In genomic region chr5:96267017-96267702, GRCm38 (mm10) we compare ENCODE assay signal across 7 mouse cellular contexts. TPM values are rescaled to one million over a fixed set of nuclear protein-coding genes. Genes with fewer than 3 reads are reported as not detected.
A peak's percentile ranks its signal among the peaks of the same experiment; 100 is the strongest.
DNase-seq lines count a peak whose midpoint lies in the region; TF ChIP-seq lines count a peak whose summit lies in the region.

No protein-coding gene starts in this region.

- no peaks in the 10 kb centered on the region for H3K4me1 ChIP-seq in CH12.LX (ENCODE audit: control insufficient read depth in 1 of 2, insufficient read depth in 2 of 2)
- no peaks in the 10 kb centered on the region for H3K4me1 ChIP-seq in cortical plate, adult 2 months (ENCODE audit: control insufficient read depth, insufficient read depth, low read length)

- TF ChIP-seq POLR2A in CH12.LX (IDR thresholded peaks at IDR 0.05; ENCODE audit: low read depth, low read length) = no peak
- no peak for TF ChIP-seq POLR2A in cortical plate, adult 2 months (IDR thresholded peaks at IDR 0.05; ENCODE audit: extremely low read depth, insufficient read depth, low read length)

- no peaks in the 10 kb centered on the region for H3K9me3 ChIP-seq in CH12.LX (replicated peaks; ENCODE audit: low read length)

- in situ Hi-C loops in CH12.LX (cut with MboI; ENCODE audit: low pct_ligation_motif_present, low pct_unique_long_range_greater_than_20kb, low sequenced_read_pairs) = loop anchor here (10.0 kb wide), 1 partner anchor 508 kb away; no protein-coding TSS in a partner anchor

- peak; percentile 81 for TF ChIP-seq RAD21 in CH12.LX (IDR thresholded peaks at IDR 0.05; ENCODE audit: low read depth, low read length)

- H3K27me3 ChIP-seq in CH12.LX (replicated peaks) = no peaks in the 10 kb centered on the region

- H3K4me2 ChIP-seq in CH12.LX (ENCODE audit: insufficient read depth, low read depth, poor library complexity, severe bottlenecking) = no peak overlapping the region

- DNase-seq in CH12.LX (ENCODE audit: extremely low read depth) (peak; percentile 67), R1 (ENCODE audit: low read depth, low spot score) (peak; percentile 56)
- peak; percentile 36 for DNase-seq in gonadal fat pad, adult 2 months (ENCODE audit: low read depth)
- DNase-seq in large intestine, adult 2 months (ENCODE audit: low read depth, low spot score) = peak; percentile 36
- peak; percentile 81 for DNase-seq in lung, postnatal 14 days
- DNase-seq in retina, postnatal 1 day = peak; percentile 79

- 63% methylated on average over 3 of the region's 3 CpGs for WGBS in large intestine, adult 2 months

- no peak for TF ChIP-seq EP300 in CH12.LX (IDR thresholded peaks at IDR 0.05; ENCODE audit: low read length)

- peak; percentile 35 to 79 for TF ChIP-seq CTCF in CH12.LX (conservative IDR thresholded peaks at IDR 0.05 in 1 of 2, IDR thresholded peaks at IDR 0.05 in 1 of 2; ENCODE audit: low read depth in 2 of 2, low read length in 2 of 2)
- TF ChIP-seq CTCF in cortical plate, adult 2 months (IDR thresholded peaks at IDR 0.05; ENCODE audit: extremely low read depth, insufficient read depth, low read length) = peak; percentile 30; the same call in 1 of the 2 replicates

- no peak overlapping the region for H3K4me3 ChIP-seq in CH12.LX (replicated peaks in 1 of 3; ENCODE audit: low read depth in 2 of 3, low read length in 2 of 3, poor library complexity in 1 of 3)
- H3K4me3 ChIP-seq in cortical plate, adult 2 months (ENCODE audit: insufficient read depth, low read length) = no peak overlapping the region

- dilution Hi-C loops in CH12.LX (cut with MboI; ENCODE audit: extremely low pct_ligation_motif_present, extremely low pct_unique_long_range_greater_than_20kb, low sequenced_read_pairs) = no loop called here

- no peaks in the 10 kb centered on the region for H3K79me2 ChIP-seq in CH12.LX (replicated peaks; ENCODE audit: control insufficient read depth, extremely low read depth, insufficient read depth, poor library complexity, severe bottlenecking)

- H3K9ac ChIP-seq in CH12.LX (ENCODE audit: insufficient read depth, low read depth) = no peak overlapping the region

- H3K36me3 ChIP-seq in CH12.LX (replicated peaks in 1 of 2; ENCODE audit: control insufficient read depth in 1 of 2, insufficient read depth in 1 of 2, low read length in 1 of 2) = peaks cover 19 to 31% of the 10 kb centered on the region in 2 experiments

- no peak overlapping the region for H3K27ac ChIP-seq in CH12.LX (ENCODE audit: insufficient read depth, low read depth)
- H3K27ac ChIP-seq in cortical plate, adult 2 months (ENCODE audit: insufficient read depth, low read length) = no peak overlapping the region

TF ChIP-seq in CH12.LX, 34 proteins besides CTCF, POLR2A, EP300 and RAD21:
- TF ChIP-seq SMC3 (IDR thresholded peaks at IDR 0.05; ENCODE audit: low read depth, low read length) (peak; percentile 70), MEF2A (IDR thresholded peaks at IDR 0.05; ENCODE audit: borderline replicate concordance, low read depth, low read length) (no peak), ELF1 (IDR thresholded peaks at IDR 0.05; ENCODE audit: low read depth, low read length) (no peak), BHLHE40 (IDR thresholded peaks at IDR 0.05; ENCODE audit: low read depth, low read length) (0 out of 2 replicates have a peak, but pooled peaks have one; percentile 15), JUND (conservative IDR thresholded peaks at IDR 0.05; ENCODE audit: low read depth, low read length) (0 out of 2 replicates have a peak, but pooled peaks have one; percentile 16), ZC3H11A (IDR thresholded peaks at IDR 0.05; ENCODE audit: low read depth, low read length) (peak; percentile 42)

RNA-seq across cellular contexts. Expression of gene Mrpl1, which starts 57.9 kb away (rescaled TPM):
- total RNA-seq in CH12.LX (2012; rRNA removed) (31.3 and 36.8 TPM in 2 replicates), CH12.LX (2014; rRNA removed) (77.6 and 82.2 TPM in 2 replicates)
- 44.2 and 53.7 TPM in 2 replicates for polyA plus RNA-seq in CH12.LX (2012; ENCODE audit: insufficient read length, low read depth)
- 9.0 and 9.1 TPM in 2 replicates for polyA plus RNA-seq in cortical plate, adult 2 months (2012; rRNA removed)
- polyA plus RNA-seq in gonadal fat pad, adult 2 months (2012; rRNA removed) = 3.5 and 3.8 TPM in 2 replicates
- polyA plus RNA-seq in large intestine, adult 2 months (2012; rRNA removed) = 3.1 and 3.4 TPM in 2 replicates
